Mouse (Mus musculus): Measurements from ENCODE around the gene Ghitm.

GRCm38 (mm10) chr14:37101531-37101930 is 33.5 kb downstream of the Ghitm start:
- no peak for TF ChIP-seq CTCF (IDR thresholded peaks at IDR 0.05; ENCODE audit: low read depth, low read length)
- no peak for TF ChIP-seq GATA1 (IDR thresholded peaks at IDR 0.05; ENCODE audit: borderline replicate concordance, low read length)
- TF ChIP-seq POLR2AphosphoS5 (IDR thresholded peaks at IDR 0.05; ENCODE audit: insufficient replicate concordance, low read depth, low read length): no peak
- no peak for TF ChIP-seq TAL1 (conservative IDR thresholded peaks at IDR 0.05; ENCODE audit: low read depth, low read length)
